Mouse (Mus musculus) cerebellum, adult 2 months (tissue): Measurements from ENCODE around the gene Foxj1. TPM values are rescaled to one million over a fixed set of nuclear protein-coding genes. Genes with fewer than 3 reads are reported as not detected.

ENCODE experiments used
- DNase-seq, 2 experiments: peaks; one replicate each; pipeline ENCODE4 v3.0.0; 2021
- H3K27ac ChIP-seq: fragments of 200-500 bp; 2 replicates; pipeline ENCODE4 v1.5.1; 2012; ENCODE audit warnings: low read length, control low read depth, inconsistent platforms; ENCODE audit not compliant: insufficient read depth
- H3K27me3 ChIP-seq: fragments of 200-500 bp; 2 replicates; pipeline ENCODE4 v1.6.1; 2012; ENCODE audit warnings: inconsistent platforms, mild to moderate bottlenecking, low read length, moderate library complexity; ENCODE audit not compliant: control insufficient read depth, insufficient read depth
- H3K4me1 ChIP-seq: fragments of 200-500 bp; 2 replicates; pipeline ENCODE4 v1.6.1; 2011; ENCODE audit warnings: low read length; ENCODE audit not compliant: control insufficient read depth, insufficient read depth
- H3K4me3 ChIP-seq: fragments of 200-500 bp; replicated peaks from 2 replicates; pipeline ENCODE3; 2011; ENCODE audit warnings: mild to moderate bottlenecking, low read depth, low read length, control low read depth; ENCODE audit not compliant: insufficient read depth
- CTCF ChIP-seq: fragments of 200-500 bp; IDR thresholded peaks from 2 replicates; pipeline ENCODE4 v1.5.1; 2011; ENCODE audit warnings: low read depth, mild to moderate bottlenecking, control low read depth, low read length, moderate library complexity, borderline replicate concordance; ENCODE audit not compliant: insufficient read depth
- POLR2A ChIP-seq: fragments of 200-500 bp; IDR thresholded peaks from 2 replicates; pipeline ENCODE4 v1.6.1; 2011; ENCODE audit warnings: low read length, control low read depth, borderline replicate concordance; ENCODE audit not compliant: insufficient read depth
- WGBS: fragments of 180-500 bp; shearing (Covaris S2); methylation state at CpG from one replicate; pipeline ENCODE4 v1.1.7; 2018; 5-methylcytosine and 5-hydroxymethylcytosine counted together
- polyA plus RNA-seq: library from polyadenylated mRNA; depleted of rRNA; stranded (reverse); fragments of >200 nt; gene quantifications from 2 replicates; pipeline ENCODE4 v1.2.3, GENCODE M21; 2012

The Foxj1 gene
- polyA plus RNA-seq, 1 experiment = 13.9 TPM

DNA sequence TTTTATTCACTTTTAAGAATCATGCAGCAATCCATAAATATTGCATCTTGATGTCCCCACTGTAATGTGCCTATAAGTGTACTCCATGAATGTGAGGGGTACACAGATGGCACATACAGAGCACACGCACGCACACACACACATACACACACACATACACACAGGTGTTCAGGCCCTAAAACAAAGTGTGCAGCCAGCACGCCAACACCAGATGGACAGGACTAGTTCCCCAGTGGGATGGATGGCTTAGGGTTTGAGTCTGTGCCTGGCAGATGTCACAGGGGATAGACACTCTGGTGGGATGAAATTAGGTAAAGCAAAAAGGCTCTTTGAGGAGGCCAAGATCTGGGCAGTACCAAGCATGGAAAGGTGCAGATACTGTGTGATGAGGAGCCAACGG lies 1.2 kb upstream of the Foxj1 start:
- Histone ChIP-seq H3K27me3 (no peaks in the 10 kb centered on the region; the same call in 1 of the 2 replicates), H3K27ac (no peak overlapping the region), H3K4me3 (no peak overlapping the region), H3K4me1 (no peaks in the 10 kb centered on the region)
- 53% methylated on average over 4 of the region's 4 CpGs for WGBS
- TF ChIP-seq POLR2A (no peak), CTCF (no peak)
- no peak for DNase-seq

DNA sequence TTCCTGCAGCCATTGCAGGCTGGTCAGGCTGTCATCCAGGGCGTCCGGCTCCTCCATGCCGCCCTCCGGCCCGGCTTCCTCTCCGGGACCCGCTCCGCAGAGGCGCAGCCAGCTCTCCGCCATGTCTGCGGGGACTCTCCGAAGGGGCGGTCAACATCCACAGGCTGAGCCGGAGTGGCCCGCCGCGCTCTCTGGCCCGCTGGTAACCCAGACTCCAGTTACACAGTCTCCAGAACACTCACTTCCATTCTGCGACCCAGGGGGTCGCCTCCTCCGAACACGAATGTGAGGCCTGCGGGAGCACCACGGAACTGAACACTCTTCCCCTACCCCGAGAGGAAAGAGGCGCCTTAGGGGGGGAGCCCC lies 799 bp downstream of the Foxj1 start:
- no peaks in the 10 kb centered on the region for H3K4me1 ChIP-seq
- DNase-seq = no peak
- 10% methylated on average over 26 of the region's 26 CpGs for WGBS
- H3K4me3 ChIP-seq = no peak overlapping the region
- H3K27ac ChIP-seq = no peak overlapping the region
- TF ChIP-seq POLR2A = no peak
- no peak for TF ChIP-seq CTCF
- H3K27me3 ChIP-seq = no peaks in the 10 kb centered on the region; the same call in 1 of the 2 replicates

DNA sequence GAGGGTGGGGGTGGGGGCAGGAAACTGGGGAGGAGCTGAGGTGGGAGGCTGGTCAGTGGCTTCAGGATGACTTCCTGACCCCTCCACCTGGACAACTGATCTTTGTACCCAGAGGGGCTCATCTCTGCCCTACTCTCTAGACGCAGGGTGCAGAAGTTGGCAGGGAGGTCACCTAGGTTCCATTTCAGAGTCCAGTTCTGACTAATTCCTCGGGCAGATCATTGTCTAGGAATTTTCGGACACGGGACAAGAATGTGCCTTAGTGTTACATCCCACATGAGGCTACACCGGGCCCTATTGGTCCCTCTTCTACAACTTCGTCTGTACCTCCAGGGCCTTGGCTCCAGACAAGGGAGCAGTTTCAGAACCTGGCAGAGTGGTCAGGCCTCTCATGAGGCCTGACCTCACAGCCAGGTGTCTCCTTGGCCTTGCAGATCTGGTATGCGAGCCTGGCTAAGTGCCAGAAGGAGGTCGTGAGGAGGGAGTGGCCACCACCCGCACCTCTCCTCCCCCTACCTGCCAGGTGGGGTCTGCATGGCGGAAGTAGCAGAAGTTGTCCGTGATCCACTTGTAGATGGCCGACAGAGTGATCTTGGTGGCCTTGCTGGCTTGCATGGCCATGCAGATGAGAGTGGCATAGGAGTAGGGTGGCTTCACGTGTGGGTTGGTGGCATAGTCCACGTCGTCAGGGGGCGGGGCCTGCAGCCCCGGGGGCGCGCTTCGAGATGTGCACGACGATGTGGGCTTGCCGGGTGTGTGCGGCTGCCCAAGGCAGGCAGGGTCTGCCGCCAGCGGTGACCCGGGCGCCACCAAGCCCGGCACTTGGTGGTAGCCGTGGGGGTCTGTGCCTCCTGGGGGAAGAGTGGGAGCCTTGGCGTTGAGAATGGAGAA lies 1.4 kb downstream of the Foxj1 start:
- Histone ChIP-seq H3K27ac (no peak overlapping the region), H3K4me1 (no peaks in the 10 kb centered on the region), H3K27me3 (no peaks in the 10 kb centered on the region; the same call in 1 of the 2 replicates), H3K4me3 (no peak overlapping the region)
- WGBS = 30% methylated on average over 31 of the region's 31 CpGs
- DNase-seq = no peak
- TF ChIP-seq POLR2A (no peak), CTCF (no peak)

GRCm38 (mm10) chr11:116332983-116333270 lies 2.3 kb downstream of the Foxj1 start:
- H3K27ac ChIP-seq = no peak overlapping the region
- no peak overlapping the region for H3K4me3 ChIP-seq
- no peaks in the 10 kb centered on the region for H3K4me1 ChIP-seq
- TF ChIP-seq CTCF (no peak), POLR2A (no peak)
- 81% methylated on average over 3 of the region's 3 CpGs for WGBS
- DNase-seq = no peak
- no peaks in the 10 kb centered on the region; the same call in 1 of the 2 replicates for H3K27me3 ChIP-seq

GRCm38 (mm10) chr11:116332232-116332982 lies 2.8 kb downstream of the Foxj1 start:
- Histone ChIP-seq H3K4me1 (no peaks in the 10 kb centered on the region), H3K27ac (no peak overlapping the region), H3K4me3 (no peak overlapping the region), H3K27me3 (no peaks in the 10 kb centered on the region; the same call in 1 of the 2 replicates)
- WGBS = 26% methylated on average over 19 of the region's 19 CpGs
- peak; percentile 21 to 38 for DNase-seq
- TF ChIP-seq POLR2A (no peak), CTCF (no peak)

DNA sequence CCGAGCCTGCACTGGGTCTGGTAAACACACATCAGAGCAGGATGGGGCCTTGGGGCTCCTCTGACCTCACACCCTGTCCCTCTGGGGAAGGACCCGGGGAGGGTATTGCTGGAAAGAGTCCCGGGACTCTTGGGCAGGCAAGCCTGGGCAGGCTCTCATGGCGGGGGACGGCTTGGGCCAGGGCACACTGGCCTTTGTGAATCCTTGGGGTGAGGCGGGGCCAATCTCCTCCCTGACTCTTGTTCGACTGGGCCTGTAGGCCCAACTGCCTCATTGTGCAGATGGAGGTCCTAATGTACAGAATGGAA lies 5.0 kb downstream of the Foxj1 start:
- H3K27me3 ChIP-seq = no peaks in the 10 kb centered on the region; the same call in 1 of the 2 replicates
- no peaks in the 10 kb centered on the region for H3K4me1 ChIP-seq
- WGBS = 72% methylated on average over 7 of the region's 7 CpGs
- no peak overlapping the region; the same call in 1 of the 2 replicates for H3K27ac ChIP-seq
- peak; percentile 13 to 24 for DNase-seq
- no peak overlapping the region for H3K4me3 ChIP-seq
- no peak for TF ChIP-seq POLR2A
- TF ChIP-seq CTCF = no peak

- WGBS = 54% methylated on average over 18 of the region's 18 CpGs
- no peak overlapping the region; the same call in 1 of the 2 replicates for H3K27ac ChIP-seq
- no peak for TF ChIP-seq CTCF
- TF ChIP-seq POLR2A = no peak
- no peak overlapping the region for H3K4me3 ChIP-seq
- no peaks in the 10 kb centered on the region; the same call in 1 of the 2 replicates for H3K27me3 ChIP-seq
- H3K4me1 ChIP-seq = no peaks in the 10 kb centered on the region
- peak in 1 of 2 experiments; percentile 24 for DNase-seq
Observed at GRCm38 (mm10) chr11:116329314-116330210, 5.6 kb downstream of the Foxj1 start.
